Mouse (Mus musculus) thymus, adult 2 months (tissue): ENCODE measurements around the gene Gramd4.

Experiments
- CTCF ChIP-seq: fragments of 200-500 bp; IDR thresholded peaks from 2 replicates; pipeline ENCODE4 v1.5.1; 2012; ENCODE audit warnings: mild to moderate bottlenecking, control low read depth, low read length, moderate library complexity, borderline replicate concordance; ENCODE audit not compliant: control insufficient read depth, poor library complexity, insufficient read depth; ENCODE audit errors: extremely low read depth
- POLR2A ChIP-seq: fragments of 200-500 bp; IDR thresholded peaks from 2 replicates; pipeline ENCODE4 v1.6.1; 2012; ENCODE audit warnings: mild to moderate bottlenecking, low read length, control low read depth, moderate library complexity; ENCODE audit not compliant: control insufficient read depth, poor library complexity, insufficient read depth; ENCODE audit errors: extremely low read depth

DNA sequence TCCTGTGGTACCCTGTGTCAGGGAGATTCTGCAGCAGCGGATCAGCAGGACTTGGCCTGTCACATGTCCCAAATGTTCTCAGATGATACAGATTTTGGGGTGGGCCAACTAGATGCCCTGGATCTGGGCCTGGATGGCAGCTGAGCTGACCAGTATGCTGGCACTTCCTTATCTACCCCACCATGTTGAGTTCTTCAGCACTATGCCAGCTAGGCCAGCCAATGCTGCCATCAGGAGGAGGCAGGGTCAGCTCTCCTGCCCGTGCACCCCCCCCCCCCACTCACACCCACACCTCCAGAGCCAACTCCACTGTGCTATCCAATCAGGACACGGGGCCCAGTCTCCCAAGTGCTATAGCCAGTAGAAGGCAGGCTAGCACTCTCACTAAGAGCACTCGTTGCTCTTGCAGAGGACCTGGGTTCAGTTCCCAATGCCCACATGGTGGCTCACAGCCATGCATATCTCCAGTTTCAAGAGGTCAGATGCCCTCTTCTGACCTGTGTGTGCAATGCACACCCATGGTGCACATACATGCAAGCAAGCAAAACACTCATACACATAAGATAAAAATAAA lies 7.2 kb upstream of the Gramd4 start:
- TF ChIP-seq POLR2A (no peak), CTCF (no peak)
